Mouse (Mus musculus) liver, adult 2 months (tissue): Measurements from ENCODE around the gene Kctd17. TPM values are rescaled to one million over a fixed set of nuclear protein-coding genes. Genes with fewer than 3 reads are reported as not detected.

Experiments
- DNase-seq: peaks from one replicate; pipeline ENCODE4 v3.0.0-alpha.2; 2011; ENCODE audit warnings: low read depth, low spot score; ENCODE audit errors: extremely low read depth
- H3K27ac ChIP-seq: fragments of 200-500 bp; replicated peaks from 2 replicates; pipeline ENCODE4 v1.5.1; 2012; ENCODE audit warnings: low read depth, mild to moderate bottlenecking, control low read depth, inconsistent platforms, low read length; ENCODE audit not compliant: insufficient read depth
- H3K27me3 ChIP-seq: fragments of 200-500 bp; 2 replicates; pipeline ENCODE4 v1.6.1; 2012; ENCODE audit warnings: mild to moderate bottlenecking, moderate library complexity, low read length, inconsistent platforms; ENCODE audit not compliant: control insufficient read depth, insufficient read depth
- H3K36me3 ChIP-seq: fragments of 200-500 bp; 2 replicates; pipeline ENCODE4 v1.6.1; 2012; ENCODE audit warnings: low read length, inconsistent platforms; ENCODE audit not compliant: control insufficient read depth, insufficient read depth
- H3K4me1 ChIP-seq: fragments of 200-500 bp; 2 replicates; pipeline ENCODE4 v1.6.1; 2011; ENCODE audit warnings: low read length; ENCODE audit not compliant: control insufficient read depth, insufficient read depth
- H3K4me3 ChIP-seq: fragments of 200-500 bp; 2 replicates; pipeline ENCODE4 v1.5.1; 2011; ENCODE audit warnings: low read depth, mild to moderate bottlenecking, control low read depth, low read length, moderate library complexity; ENCODE audit not compliant: insufficient read depth
- H3K79me2 ChIP-seq: fragments of 200-500 bp; 2 replicates; pipeline ENCODE4 v1.6.1; 2012; ENCODE audit warnings: inconsistent platforms, mild to moderate bottlenecking, low read length, moderate library complexity; ENCODE audit not compliant: control insufficient read depth, insufficient read depth
- H3K9ac ChIP-seq: fragments of 200-500 bp; 2 replicates; pipeline ENCODE4 v1.6.1; 2012; ENCODE audit warnings: low read depth, mild to moderate bottlenecking, control low read depth, inconsistent platforms, low read length
- CTCF ChIP-seq: fragments of 200-500 bp; IDR thresholded peaks from 2 replicates; pipeline ENCODE4 v1.5.1; 2011; ENCODE audit warnings: low read depth, low read length, control low read depth
- POLR2A ChIP-seq: fragments of 200-500 bp; IDR thresholded peaks from 2 replicates; pipeline ENCODE4 v1.6.1; 2011; ENCODE audit warnings: low read length, control low read depth; ENCODE audit not compliant: insufficient read depth; ENCODE audit errors: extremely low read depth
- WGBS: fragments of 180-500 bp; shearing (Covaris S2); methylation state at CpG from one replicate; pipeline ENCODE4 v1.1.7; 2018; 5-methylcytosine and 5-hydroxymethylcytosine counted together
- polyA plus RNA-seq: library from polyadenylated mRNA; depleted of rRNA; stranded (reverse); fragments of >200 nt; gene quantifications from 2 replicates; pipeline ENCODE4 v1.2.3, GENCODE M21; 2012
- total RNA-seq: library from RNA; depleted of rRNA; stranded (reverse); fragments of >200 nt; gene quantifications from 2 replicates; pipeline ENCODE4 v1.2.3, GENCODE M21; 2014

Kctd17 gene
- total and polyA plus RNA-seq, 2 experiments: 1.2 to 10.4 TPM

DNA sequence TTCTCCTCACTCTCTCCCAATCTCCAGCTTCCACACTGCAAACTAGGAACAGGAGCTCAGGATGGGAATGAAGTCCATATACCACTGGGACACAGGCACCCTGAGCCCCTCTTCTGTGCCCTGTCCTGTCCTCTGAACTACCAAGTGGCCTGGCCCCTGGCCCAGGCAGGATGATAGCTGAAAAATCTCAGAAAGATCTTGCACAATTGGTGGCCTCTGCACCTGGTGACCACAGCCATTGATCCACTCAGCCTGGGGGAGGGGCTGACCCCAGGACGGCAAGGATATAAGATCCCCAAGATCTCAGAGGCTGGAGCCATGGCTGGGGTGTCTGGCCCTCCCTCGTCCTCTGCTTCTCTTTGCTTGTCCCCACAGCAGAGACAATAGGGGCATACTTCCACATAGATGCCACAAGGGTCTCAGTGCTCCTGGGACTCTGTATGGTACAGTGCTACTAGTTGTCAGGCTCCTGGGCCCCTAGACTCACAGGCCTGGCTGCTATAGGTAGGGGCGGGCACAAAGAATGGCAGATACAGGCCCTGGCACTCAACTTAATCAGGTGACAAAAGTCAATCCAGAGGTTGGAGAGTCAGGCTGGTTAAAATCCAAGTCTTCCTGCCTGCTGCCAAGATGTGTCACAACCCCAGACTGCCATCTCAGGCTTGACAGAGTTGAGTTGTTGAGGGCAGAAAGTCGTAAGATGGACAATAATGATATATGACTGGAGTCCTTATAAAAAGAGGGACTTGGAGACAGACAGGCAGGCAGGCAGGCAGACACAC is 42.3 kb downstream of the Kctd17 start:
- 0 out of 2 replicates have a peak, but pooled peaks have one; percentile 32 for TF ChIP-seq POLR2A
- TF ChIP-seq CTCF: no peak
- H3K4me3 ChIP-seq: no peak overlapping the region
- DNase-seq: peak; percentile 95
- peaks cover 37% of the 10 kb centered on the region for H3K4me1 ChIP-seq
- H3K27ac ChIP-seq: peak overlapping the region; percentile 97
- H3K36me3 ChIP-seq: no peaks in the 10 kb centered on the region
- WGBS: 29% methylated on average over 4 of the region's 4 CpGs
- H3K27me3 ChIP-seq: no peaks in the 10 kb centered on the region
- H3K9ac ChIP-seq: peak overlapping the region; percentile 55
- H3K79me2 ChIP-seq: peaks cover 13% of the 10 kb centered on the region; the same call in 1 of the 2 replicates

DNA sequence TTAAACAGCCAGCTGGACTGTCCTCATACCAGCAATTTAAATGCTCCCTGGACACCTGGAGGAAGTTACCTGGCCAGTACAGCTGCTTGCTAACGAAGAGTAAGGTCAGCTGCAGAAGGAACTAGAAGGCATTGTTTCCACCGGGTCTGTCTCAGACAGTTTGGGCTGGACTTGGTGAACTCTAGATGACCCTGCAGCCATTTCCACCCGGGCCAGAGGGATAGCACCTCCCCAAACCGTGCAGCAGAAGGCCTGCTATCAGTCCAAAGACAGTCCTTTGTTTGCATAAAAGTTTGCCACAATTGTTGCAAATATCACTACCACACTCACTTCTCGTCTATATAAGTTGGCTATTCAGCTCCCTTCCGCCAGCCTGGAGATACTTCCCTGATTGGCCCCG is 43.5 kb downstream of the Kctd17 start:
- Histone ChIP-seq H3K27me3 (no peaks in the 10 kb centered on the region), H3K4me1 (peaks cover 31% of the 10 kb centered on the region), H3K9ac (no peak overlapping the region), H3K79me2 (peaks cover 9% of the 10 kb centered on the region; the same call in 1 of the 2 replicates), H3K4me3 (no peak overlapping the region), H3K27ac (peak overlapping the region; percentile 29), H3K36me3 (no peaks in the 10 kb centered on the region)
- TF ChIP-seq POLR2A: no peak
- TF ChIP-seq CTCF: no peak
- peak; percentile 70 for DNase-seq
- 22% methylated on average over 7 of the region's 7 CpGs for WGBS

DNA sequence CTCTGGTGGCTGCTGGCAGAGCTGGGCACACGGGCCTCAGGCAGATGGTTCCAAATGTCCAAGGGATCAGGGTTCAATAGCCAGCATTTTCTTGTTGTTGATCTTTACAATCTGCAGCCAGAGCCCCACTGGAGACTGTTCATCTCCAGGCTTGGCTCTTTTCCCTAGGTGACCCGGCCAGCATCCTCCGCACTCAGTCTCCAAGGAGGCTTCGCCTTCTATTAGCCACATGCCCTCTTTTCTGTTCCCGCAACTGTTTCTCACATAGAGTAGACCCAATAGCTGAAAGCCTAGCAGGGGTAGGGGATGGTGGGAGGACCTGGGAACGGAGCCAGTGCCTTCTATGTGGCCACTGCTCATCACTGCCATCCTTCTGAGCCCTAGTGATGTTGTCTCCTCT is 45.1 kb downstream of the Kctd17 start:
- H3K36me3 ChIP-seq: no peaks in the 10 kb centered on the region
- 47% methylated on average over 6 of the region's 6 CpGs for WGBS
- H3K9ac ChIP-seq: no peak overlapping the region
- H3K4me1 ChIP-seq: peaks cover 27% of the 10 kb centered on the region
- DNase-seq: peak; percentile 71
- TF ChIP-seq POLR2A (no peak), CTCF (no peak)
- H3K27ac ChIP-seq: no peak overlapping the region
- H3K79me2 ChIP-seq: no peaks in the 10 kb centered on the region
- no peak overlapping the region for H3K4me3 ChIP-seq
- no peaks in the 10 kb centered on the region for H3K27me3 ChIP-seq

DNA sequence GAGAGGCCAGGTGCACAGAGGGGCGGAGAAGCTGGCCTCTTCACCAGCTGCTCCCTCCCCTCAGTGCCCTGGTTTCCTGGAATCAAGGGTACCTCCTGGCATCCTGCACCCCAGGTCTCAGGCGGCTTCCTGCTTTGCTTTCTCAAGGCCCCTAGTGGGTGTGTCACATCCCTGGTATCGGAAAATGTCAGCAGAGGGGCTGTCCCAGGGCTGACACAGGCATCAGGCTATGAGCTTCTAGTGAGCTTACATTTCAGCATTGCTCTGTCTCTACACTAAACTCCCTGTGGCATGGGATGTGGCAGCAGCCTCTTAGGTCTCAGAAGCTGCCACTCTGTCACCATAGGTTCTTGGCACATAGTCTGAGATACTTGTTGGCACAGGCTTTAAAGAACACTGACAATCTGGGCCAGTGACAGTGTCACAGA is 47.3 kb downstream of the Kctd17 start:
- Histone ChIP-seq H3K4me1 (peaks cover 15% of the 10 kb centered on the region), H3K79me2 (no peaks in the 10 kb centered on the region), H3K36me3 (no peaks in the 10 kb centered on the region), H3K27me3 (no peaks in the 10 kb centered on the region), H3K4me3 (no peak overlapping the region), H3K27ac (no peak overlapping the region), H3K9ac (no peak overlapping the region)
- 58% methylated on average over 3 of the region's 3 CpGs for WGBS
- DNase-seq: peak; percentile 48
- TF ChIP-seq POLR2A: no peak

DNA sequence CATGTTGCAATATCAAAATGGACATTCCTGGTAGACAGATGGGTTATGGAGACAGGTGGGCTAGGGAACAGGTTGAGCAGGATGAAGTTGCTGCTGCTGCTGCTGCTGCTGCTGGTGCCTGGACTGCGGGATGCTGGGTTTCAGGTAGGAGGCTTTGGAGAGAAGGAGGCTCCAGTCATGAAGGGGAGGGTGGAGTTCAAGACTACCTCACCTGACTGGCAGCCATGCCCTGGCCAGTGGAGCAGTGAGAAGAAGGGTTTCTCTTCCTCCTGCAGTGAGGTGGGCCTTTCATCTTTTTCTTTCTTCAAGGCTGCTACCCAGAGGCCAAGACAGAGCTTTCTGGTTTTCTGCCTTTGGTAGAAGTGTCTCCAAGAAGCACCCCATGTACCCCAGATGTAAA is 48.5 kb downstream of the Kctd17 start:
- no peaks in the 10 kb centered on the region for H3K36me3 ChIP-seq
- H3K4me3 ChIP-seq: no peak overlapping the region
- peaks cover 8% of the 10 kb centered on the region for H3K4me1 ChIP-seq
- no peaks in the 10 kb centered on the region for H3K27me3 ChIP-seq
- TF ChIP-seq POLR2A (no peak), CTCF (no peak)
- no peak overlapping the region for H3K27ac ChIP-seq
- DNase-seq: no peak
- no peak overlapping the region for H3K9ac ChIP-seq
- 100% methylated on average over 1 of the region's 1 CpGs for WGBS
- H3K79me2 ChIP-seq: no peaks in the 10 kb centered on the region

DNA sequence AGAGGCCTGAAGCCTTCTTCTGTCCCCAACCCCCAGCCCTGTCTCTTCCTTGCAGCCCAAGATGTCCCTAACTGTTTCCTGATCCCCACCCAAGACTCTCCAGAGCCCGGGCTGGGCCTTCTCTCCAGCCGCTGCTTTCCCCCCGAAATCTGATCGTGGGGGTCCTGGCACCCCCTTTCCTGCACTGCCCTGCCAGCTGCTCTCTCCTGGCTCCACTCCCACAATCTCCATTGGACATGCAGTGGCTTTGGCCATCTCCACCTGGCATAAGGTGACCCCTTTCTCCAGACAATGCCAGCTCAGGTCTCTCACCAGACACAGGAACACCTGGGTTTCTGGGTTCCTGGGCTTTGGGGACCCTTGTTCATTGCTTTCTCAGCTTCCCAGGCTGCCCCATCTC is 49.7 kb downstream of the Kctd17 start:
- H3K9ac ChIP-seq: no peak overlapping the region
- H3K27ac ChIP-seq: no peak overlapping the region
- no peaks in the 10 kb centered on the region for H3K27me3 ChIP-seq
- H3K79me2 ChIP-seq: no peaks in the 10 kb centered on the region
- no peak overlapping the region for H3K4me3 ChIP-seq
- H3K4me1 ChIP-seq: peaks cover 2% of the 10 kb centered on the region; the same call in 1 of the 2 replicates
- TF ChIP-seq POLR2A: no peak
- TF ChIP-seq CTCF: no peak
- no peak for DNase-seq
- no peaks in the 10 kb centered on the region for H3K36me3 ChIP-seq
- 87% methylated on average over 4 of the region's 4 CpGs for WGBS
